Mouse (Mus musculus) cerebellum, adult 9-11 months (tissue): ENCODE results near the gene Ank2.
A peak's percentile ranks its signal among the peaks of the same experiment; 100 is the strongest.

Source experiments
- DNase-seq: peaks from one replicate; pipeline ENCODE4 v3.0.0; 2022

Gene Ank2

GRCm38 (mm10) chr3:126971531-126971930, 527.6 kb downstream of the Ank2 start:
- DNase-seq, result no peak

- no peak for DNase-seq
These were observed 530.4 kb downstream of the Ank2 start for GRCm38 (mm10) chr3:126968721-126969120.

- no peak for DNase-seq
These were observed 533.4 kb downstream of the Ank2 start for GRCm38 (mm10) chr3:126965767-126966166.

GRCm38 (mm10) chr3:126962326-126962725, 536.8 kb downstream of the Ank2 start:
- peak; percentile 79 for DNase-seq

GRCm38 (mm10) chr3:126952698-126953097, 546.5 kb downstream of the Ank2 start:
- DNase-seq, result no peak

- DNase-seq, result no peak
These were observed 552.6 kb downstream of the Ank2 start for GRCm38 (mm10) chr3:126946591-126946990.

- DNase-seq, result no peak
These were observed 554.3 kb downstream of the Ank2 start for GRCm38 (mm10) chr3:126944838-126945237.

GRCm38 (mm10) chr3:126944081-126944480, 555.1 kb downstream of the Ank2 start:
- DNase-seq, result no peak

- DNase-seq, result no peak
These were observed 558.7 kb downstream of the Ank2 start for GRCm38 (mm10) chr3:126940452-126940851.

GRCm38 (mm10) chr3:126931884-126932506, 567.2 kb downstream of the Ank2 start:
- DNase-seq, result no peak

- no peak for DNase-seq
These were observed 575.4 kb downstream of the Ank2 start for GRCm38 (mm10) chr3:126923575-126924382.

GRCm38 (mm10) chr3:126921941-126922340, 577.2 kb downstream of the Ank2 start:
- no peak for DNase-seq

GRCm38 (mm10) chr3:126920296-126920695, 578.9 kb downstream of the Ank2 start:
- no peak for DNase-seq

- no peak for DNase-seq
These were observed 580.2 kb downstream of the Ank2 start for GRCm38 (mm10) chr3:126918805-126919473.

GRCm38 (mm10) chr3:126916381-126916780, 582.8 kb downstream of the Ank2 start:
- no peak for DNase-seq

- DNase-seq, result peak; percentile 17
These were observed 595.6 kb downstream of the Ank2 start for GRCm38 (mm10) chr3:126903543-126903942.

- DNase-seq, result no peak
These were observed 612.5 kb downstream of the Ank2 start for GRCm38 (mm10) chr3:126886644-126887043.

GRCm38 (mm10) chr3:126886090-126886489, 613.1 kb downstream of the Ank2 start:
- DNase-seq, result no peak

GRCm38 (mm10) chr3:126878233-126878632, 620.9 kb downstream of the Ank2 start:
- DNase-seq, result no peak
